Mouse (Mus musculus) bone marrow macrophage, adult 2 months (primary cell): ENCODE results near the gene Gas2l3.

ENCODE experiments used
- CTCF ChIP-seq: IDR thresholded peaks from 2 replicates; pipeline ENCODE4 v1.5.1; 2012; ENCODE audit warnings: low read depth, mild to moderate bottlenecking, low read length, moderate library complexity
- POLR2A ChIP-seq: IDR thresholded peaks from 2 replicates; pipeline ENCODE4 v1.6.1; 2012; ENCODE audit warnings: mild to moderate bottlenecking, low read depth, low read length, borderline replicate concordance

- TF ChIP-seq CTCF (no peak), POLR2A (no peak)
Measured at GRCm38 (mm10) chr10:89423164-89423778, 20.5 kb downstream of the Gas2l3 start.
